Mouse (Mus musculus) naive thymus-derived CD4-positive, alpha-beta T cell, adult 2 months (primary cell): ENCODE results near the gene Kxd1.

Source experiments
- DNase-seq: peaks from one replicate; pipeline ENCODE4 v3.0.0-alpha.2; 2011; ENCODE audit warnings: low read depth

The Kxd1 gene

GRCm38 (mm10) chr8:70467907-70468306 is 59.8 kb downstream of the Kxd1 start:
- DNase-seq, result no peak

- DNase-seq, result no peak
These were observed 60.5 kb downstream of the Kxd1 start for GRCm38 (mm10) chr8:70467229-70467725.

- DNase-seq, result no peak
These were observed 61.0 kb downstream of the Kxd1 start for GRCm38 (mm10) chr8:70466771-70467170.

DNA sequence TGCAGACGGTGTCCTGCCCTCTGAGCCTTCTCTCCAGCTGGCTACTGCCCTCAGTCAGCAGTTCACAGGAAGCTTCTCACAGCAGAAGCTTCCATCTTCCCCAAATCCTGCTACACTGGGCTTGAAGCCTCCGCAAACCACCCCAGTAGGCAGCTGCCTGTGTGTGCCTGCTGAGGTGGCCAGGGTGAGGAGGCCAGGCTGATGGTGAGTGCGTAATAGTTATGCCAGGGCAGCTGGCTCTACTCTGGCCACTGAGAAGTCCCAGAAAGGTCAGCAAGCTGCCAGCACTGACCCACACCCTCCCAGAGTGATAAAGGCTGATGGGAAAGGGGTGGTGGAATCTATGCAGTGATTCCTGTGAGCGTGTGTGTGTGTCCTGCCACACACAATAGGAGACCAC is 61.5 kb downstream of the Kxd1 start:
- DNase-seq, result no peak

- DNase-seq, result no peak
These were observed 62.1 kb downstream of the Kxd1 start for GRCm38 (mm10) chr8:70465701-70466100.

GRCm38 (mm10) chr8:70464162-70464561 is 63.6 kb downstream of the Kxd1 start:
- no peak for DNase-seq

GRCm38 (mm10) chr8:70463306-70463705 is 64.5 kb downstream of the Kxd1 start:
- DNase-seq, result no peak

DNA sequence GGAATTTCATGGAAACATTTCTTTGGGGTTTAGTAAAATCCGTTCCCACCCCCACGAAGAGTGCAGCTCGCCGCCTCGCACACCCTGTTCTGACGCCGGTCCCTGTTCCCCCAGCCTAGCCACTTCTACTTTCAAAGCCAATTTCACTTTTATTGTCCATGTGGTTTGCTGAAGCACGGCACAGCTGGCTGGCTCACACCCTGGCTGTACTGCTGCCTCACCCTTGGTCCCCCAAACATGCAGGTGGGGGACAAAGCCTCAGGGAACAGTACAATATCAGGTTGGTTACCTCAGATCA is 65.3 kb downstream of the Kxd1 start:
- no peak for DNase-seq

DNA sequence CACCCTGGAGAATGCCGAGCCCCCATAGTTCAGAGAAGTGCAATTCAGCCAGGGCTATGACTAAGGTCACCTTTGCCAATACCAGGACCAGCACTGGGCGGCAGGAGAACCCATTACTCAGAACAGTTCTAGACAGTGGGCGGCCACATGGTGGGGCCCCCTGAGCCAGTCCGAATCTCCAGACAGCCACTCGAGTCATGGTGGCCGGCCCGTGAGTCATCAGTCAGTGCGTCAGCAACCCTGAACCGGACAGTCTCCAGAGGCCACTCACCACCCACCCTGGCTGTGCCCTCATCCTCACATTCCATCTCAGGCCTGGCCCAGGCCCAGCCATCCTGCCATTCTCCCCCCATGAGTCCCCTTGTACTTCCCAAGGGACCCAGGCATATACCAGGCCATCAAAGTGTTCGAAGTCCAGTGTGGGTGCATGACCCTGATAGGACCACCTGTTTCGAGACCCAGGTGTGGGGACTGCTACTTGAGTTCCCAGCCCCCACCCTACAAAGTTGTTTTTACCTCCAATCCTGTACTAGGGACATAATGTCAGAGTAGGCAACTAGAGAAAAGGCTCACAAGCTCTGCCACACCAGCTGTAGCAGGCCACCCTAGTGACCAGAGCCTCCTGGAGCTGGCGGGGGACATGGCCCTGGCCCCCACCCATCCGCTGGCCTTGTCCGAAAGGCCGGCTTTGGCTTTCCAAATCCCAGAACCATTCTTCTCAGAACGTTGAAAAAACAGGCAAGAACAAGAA is 65.8 kb downstream of the Kxd1 start:
- no peak for DNase-seq

GRCm38 (mm10) chr8:70460606-70461005 is 67.2 kb downstream of the Kxd1 start:
- no peak for DNase-seq

- no peak for DNase-seq
These were observed 67.6 kb downstream of the Kxd1 start for GRCm38 (mm10) chr8:70460199-70460598.

DNA sequence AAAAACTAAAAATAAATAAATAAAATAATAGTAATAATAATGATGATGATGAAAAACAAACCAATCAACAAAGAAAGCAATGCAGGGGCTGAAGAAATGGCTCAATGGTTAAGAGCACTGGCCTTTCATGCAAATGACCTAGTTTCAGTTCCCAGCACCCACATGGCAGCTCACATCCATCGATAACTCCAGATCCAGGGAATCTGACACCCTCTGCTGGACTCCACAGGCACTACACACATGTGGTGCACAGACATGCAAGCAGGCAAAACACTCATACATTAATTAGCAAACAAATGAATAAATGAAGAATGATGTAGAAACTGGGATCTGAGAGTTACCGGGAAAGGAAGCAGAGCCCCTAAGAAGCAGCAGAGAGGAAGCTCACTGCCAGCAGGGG is 68.1 kb downstream of the Kxd1 start:
- DNase-seq, result no peak

DNA sequence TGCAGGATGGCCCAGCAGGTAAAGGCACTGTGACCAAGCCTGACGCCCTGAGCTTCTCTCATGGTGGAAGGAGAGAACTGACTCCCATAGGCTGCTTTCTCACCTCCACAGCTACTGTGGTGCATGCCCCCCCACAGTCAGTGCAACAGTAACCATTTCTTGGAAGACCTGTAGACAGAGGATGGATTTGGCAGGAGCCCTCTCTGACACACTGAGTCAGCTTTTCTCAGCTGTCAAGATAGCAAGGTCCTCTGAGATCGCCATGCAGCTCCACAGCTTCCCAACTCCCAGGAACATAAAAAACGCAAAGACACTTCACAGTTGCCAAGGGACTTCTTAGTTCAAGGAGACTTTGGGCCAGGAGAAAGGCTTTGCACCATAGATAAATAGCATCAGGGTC is 69.3 kb downstream of the Kxd1 start:
- no peak for DNase-seq
